Mouse (Mus musculus) liver, embryonic 14.5 days (tissue): ENCODE results near the gene Ap3b1. TPM values are rescaled to one million over a fixed set of nuclear protein-coding genes. Genes with fewer than 3 reads are reported as not detected.

ENCODE experiments used
- ATAC-seq: fragments of 200-750 bp; cut with Nextera tagmentation; 2 replicates; pipeline ENCODE4 v1.8.0; 2017; ENCODE audit warnings: moderate number of reproducible peaks, mild to moderate bottlenecking, moderate library complexity; ENCODE audit not compliant: insufficient read depth
- DNase-seq, 3 experiments: peaks; one replicate each; pipeline ENCODE4 v3.0.0-alpha.2; 2012 to 2013; ENCODE audit warnings: low read depth in 3 of 3, low spot score in 3 of 3
- H3K27ac ChIP-seq: fragments of 300-500 bp; sonication (generic); 2 replicates; pipeline ENCODE4 v1.5.1; 2014; ENCODE audit warnings: moderate library complexity, mild to moderate bottlenecking, control low read depth, inconsistent platforms
- H3K27me3 ChIP-seq: fragments of 300-500 bp; sonication (generic); 2 replicates; pipeline ENCODE4 v1.6.1; 2014; ENCODE audit warnings: mild to moderate bottlenecking, low read length, moderate library complexity; ENCODE audit not compliant: control insufficient read depth, insufficient read depth
- H3K36me3 ChIP-seq: fragments of 300-500 bp; sonication (generic); replicated peaks from 2 replicates; pipeline ENCODE4 v1.6.1; 2014; ENCODE audit warnings: low read depth; ENCODE audit not compliant: control insufficient read depth, insufficient read depth
- H3K4me1 ChIP-seq, 2 experiments: fragments of 200-500 bp in 1 of 2; fragments of 300-500 bp in 1 of 2; sonication (generic) in 1 of 2; replicated peaks; 2 replicates each; pipeline ENCODE4 v1.6.1; 2012 to 2014; ENCODE audit warnings: antibody characterized with exemption in 1 of 2, inconsistent platforms in 1 of 2, low read length in 1 of 2; ENCODE audit not compliant: control insufficient read depth in 2 of 2, insufficient read depth in 2 of 2
- H3K4me2 ChIP-seq: fragments of 300-500 bp; sonication (generic); 2 replicates; pipeline ENCODE4 v1.6.1; 2014; ENCODE audit warnings: low read depth, mild to moderate bottlenecking, control low read depth, moderate library complexity
- H3K4me3 ChIP-seq, 2 experiments: fragments of 200-500 bp in 1 of 2; fragments of 300-500 bp in 1 of 2; sonication (generic) in 1 of 2; 2 replicates each; pipeline ENCODE4 v1.5.1; 2012 to 2014; ENCODE audit warnings: low read depth in 2 of 2, low read length in 2 of 2, mild to moderate bottlenecking in 2 of 2, control low read depth in 1 of 2, inconsistent platforms in 1 of 2, moderate library complexity in 1 of 2; ENCODE audit not compliant: insufficient read depth in 1 of 2
- H3K9ac ChIP-seq: fragments of 300-500 bp; sonication (generic); replicated peaks from 2 replicates; pipeline ENCODE4 v1.6.1; 2014; ENCODE audit warnings: mild to moderate bottlenecking, control low read depth, moderate library complexity
- H3K9me3 ChIP-seq: fragments of 300-500 bp; sonication (generic); 2 replicates; pipeline ENCODE4 v1.6.1; 2016; ENCODE audit warnings: low read length, mixed read lengths; ENCODE audit not compliant: control insufficient read depth
- CTCF ChIP-seq: IDR thresholded peaks from 2 replicates; pipeline ENCODE4 v1.5.1; 2016; ENCODE audit warnings: antibody characterized with exemption, low read depth, control low read depth
- EP300 ChIP-seq: IDR thresholded peaks from 2 replicates; pipeline ENCODE4 v1.6.1; 2016; ENCODE audit warnings: antibody characterized with exemption, low read depth
- WGBS: fragments of 180-500 bp; shearing (Covaris S2); extraction: QIAGEN DNeasy Blood & Tissue Kit; methylation state at CpG from one replicate; pipeline ENCODE4 v1.1.7; 2014; ENCODE audit not compliant: insufficient replicate concordance; 5-methylcytosine and 5-hydroxymethylcytosine counted together
- polyA plus RNA-seq, 2 experiments: library from polyadenylated mRNA; depleted of rRNA in 1 of 2; stranded (reverse) in 1 of 2; unstranded in 1 of 2; fragments of >200 nt; fragmentation: Nextera tagmentation in 1 of 2; extraction: Ambion mirVana in 1 of 2; gene quantifications; 2 replicates each; pipeline versions ENCODE4 v1.2.1 to v1.2.3; 2012 to 2014

Gene Ap3b1
- polyA plus RNA-seq, 2 experiments: 16.1 to 16.8 TPM

- H3K4me3 ChIP-seq: no peak overlapping the region
- no peaks in the 10 kb centered on the region for H3K27me3 ChIP-seq
- no peaks in the 10 kb centered on the region for H3K36me3 ChIP-seq
- no peak for ATAC-seq
- H3K27ac ChIP-seq: no peak overlapping the region
- 82% methylated on average over 7 of the region's 7 CpGs for WGBS
- no peaks in the 10 kb centered on the region for H3K9me3 ChIP-seq
- TF ChIP-seq EP300: no peak
- TF ChIP-seq CTCF: no peak
- no peaks in the 10 kb centered on the region for H3K4me1 ChIP-seq
- DNase-seq: no peak
- H3K9ac ChIP-seq: no peak overlapping the region
- H3K4me2 ChIP-seq: no peak overlapping the region
Observed at GRCm38 (mm10) chr13:94375526-94376390, 17.0 kb downstream of the Ap3b1 start.

- DNase-seq: no peak
- no peak overlapping the region for H3K9ac ChIP-seq
- no peaks in the 10 kb centered on the region for H3K9me3 ChIP-seq
- no peak overlapping the region for H3K27ac ChIP-seq
- H3K27me3 ChIP-seq: no peaks in the 10 kb centered on the region
- H3K4me1 ChIP-seq: peaks cover 0 to 3% of the 10 kb centered on the region in 2 experiments; a peak in 1 of 4 replicates
- H3K36me3 ChIP-seq: no peaks in the 10 kb centered on the region
- no peak for ATAC-seq
- no peak overlapping the region for H3K4me3 ChIP-seq
- WGBS: 86% methylated on average over 4 of the region's 4 CpGs
- TF ChIP-seq EP300: no peak
- TF ChIP-seq CTCF: no peak
- no peak overlapping the region for H3K4me2 ChIP-seq
Observed at GRCm38 (mm10) chr13:94379006-94379405, 20.2 kb downstream of the Ap3b1 start.

DNA sequence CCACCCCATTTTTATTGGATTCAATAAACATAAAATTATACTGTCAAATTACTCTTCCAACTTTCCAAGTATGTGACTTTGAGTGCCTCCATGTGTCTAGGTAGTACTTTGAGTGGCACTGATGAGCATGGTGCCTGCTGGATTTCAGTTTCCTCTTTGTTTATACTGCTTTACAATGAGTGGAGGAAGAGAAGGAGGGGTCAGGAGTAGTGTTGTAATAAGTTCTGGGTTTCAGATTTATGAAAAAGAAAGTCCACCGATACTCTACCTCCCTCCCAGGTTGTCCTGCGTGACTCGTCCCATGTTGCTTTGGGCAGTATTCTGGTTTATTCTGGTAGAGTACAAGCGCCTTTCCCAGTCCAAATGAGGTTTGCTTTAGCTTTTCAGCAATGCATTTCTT is 22.7 kb downstream of the Ap3b1 start:
- 49% methylated on average over 4 of the region's 4 CpGs for WGBS
- Histone ChIP-seq H3K27me3 (no peaks in the 10 kb centered on the region), H3K36me3 (no peaks in the 10 kb centered on the region), H3K9ac (no peak overlapping the region), H3K4me2 (peak overlapping the region; percentile 51; the same call in 1 of the 2 replicates), H3K27ac (no peak overlapping the region), H3K9me3 (no peaks in the 10 kb centered on the region), H3K4me1 (peaks cover 0 to 3% of the 10 kb centered on the region in 2 experiments; a peak in 2 of 4 replicates), H3K4me3 (no peak overlapping the region)
- ATAC-seq: no peak
- TF ChIP-seq EP300 (no peak), CTCF (no peak)
- no peak for DNase-seq

DNA sequence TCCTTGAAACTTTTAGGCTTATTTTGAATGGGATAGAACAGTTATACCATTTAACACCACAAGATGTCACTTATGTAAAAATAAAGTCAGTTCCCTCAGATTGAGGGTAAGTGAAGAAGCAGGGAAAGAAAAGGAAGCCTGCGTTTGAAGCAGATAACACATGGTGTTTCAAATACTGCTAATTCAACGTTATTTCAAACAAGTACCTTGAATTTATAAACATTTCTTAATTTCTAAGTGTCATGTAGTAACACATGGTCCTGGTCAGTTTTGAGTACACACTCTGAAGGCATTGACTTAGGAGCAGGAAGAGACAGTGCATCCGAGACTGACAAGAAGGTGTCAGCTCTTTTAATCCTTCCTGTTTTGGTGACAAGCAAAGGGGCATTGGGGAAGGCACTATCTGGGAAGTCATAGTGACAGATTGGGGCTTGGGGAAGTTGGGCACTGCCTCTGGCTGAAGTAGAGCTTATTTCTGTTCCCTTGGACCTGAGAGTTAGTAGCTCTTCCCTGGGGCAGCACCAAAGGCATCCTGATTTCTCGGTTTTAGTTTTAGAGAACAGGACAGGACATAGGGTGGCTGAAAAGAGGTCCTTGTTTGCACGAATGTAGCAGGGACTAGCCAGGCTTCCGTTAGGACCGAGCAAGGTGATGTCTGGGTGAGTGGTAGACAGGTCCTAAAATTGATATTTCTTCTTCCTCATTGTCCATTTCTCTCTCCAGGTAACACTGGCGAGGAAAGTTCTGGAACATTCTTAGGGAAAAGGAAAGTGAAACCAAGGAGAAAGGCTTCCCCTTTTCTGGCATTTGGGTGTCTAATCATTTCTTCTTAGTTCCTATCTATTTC is 23.3 kb downstream of the Ap3b1 start:
- Histone ChIP-seq H3K36me3 (no peaks in the 10 kb centered on the region), H3K4me1 (peaks cover 0 to 3% of the 10 kb centered on the region in 2 experiments; a peak in 2 of 4 replicates), H3K4me3 (peak overlapping the region; percentile 34 to 35), H3K9me3 (no peaks in the 10 kb centered on the region), H3K27ac (no peak overlapping the region), H3K27me3 (no peaks in the 10 kb centered on the region), H3K4me2 (peak overlapping the region; percentile 51), H3K9ac (no peak overlapping the region; the same call in 1 of the 2 replicates)
- ATAC-seq (peak; percentile 15; the same call in 1 of the 2 replicates), DNase-seq (no peak)
- WGBS: 32% methylated on average over 8 of the region's 8 CpGs
- TF ChIP-seq CTCF: no peak
- TF ChIP-seq EP300: no peak
